Mouse (Mus musculus): Measurements from ENCODE around the gene Gm3115.
"Not testable (repeated sequence)": the region's sequence is repeated elsewhere in the genome, so short reads cannot be mapped to it uniquely, and the experiment has no call there.

Gm3115 gene

GRCm38 (mm10) chr14:4083820-4084219, at the start of gene Gm3115:
Gene Gm3115, plus strand, starts transcription at chr14:4084120.
- DNase-seq = not testable (repeated sequence)

- DNase-seq = peak; percentile 2
Observed at GRCm38 (mm10) chr14:4110426-4110825, 26.5 kb downstream of the Gm3115 start, which contains the start of gene Gm8108. Gene Gm8108, plus strand, starts transcription at chr14:4110526.

GRCm38 (mm10) chr14:4141646-4142045, 57.7 kb downstream of the Gm3115 start:
- peak; percentile 1 for DNase-seq

Data from lung, postnatal 10 days (tissue).